Mouse (Mus musculus) lung, postnatal 0 days (tissue): Measurements from ENCODE around the gene Tbc1d1. TPM values are rescaled to one million over a fixed set of nuclear protein-coding genes. Genes with fewer than 3 reads are reported as not detected.

Source experiments
- ATAC-seq: fragments of 200-750 bp; cut with Nextera tagmentation; 2 replicates; pipeline ENCODE4 v1.8.0; 2017; ENCODE audit warnings: moderate library complexity
- DNase-seq: peaks from one replicate; pipeline ENCODE4 v3.0.0-alpha.2; 2016; ENCODE audit warnings: low spot score
- H3K27ac ChIP-seq: fragments of 300-500 bp; sonication (generic); 2 replicates; pipeline ENCODE4 v1.5.1; 2014; ENCODE audit warnings: antibody characterized with exemption, mild to moderate bottlenecking, low read length, mixed read lengths
- H3K27me3 ChIP-seq: fragments of 300-500 bp; sonication (generic); replicated peaks from 2 replicates; pipeline ENCODE4 v1.6.1; 2014; ENCODE audit warnings: low read length, mixed read lengths; ENCODE audit not compliant: insufficient read depth
- H3K36me3 ChIP-seq: fragments of 300-500 bp; sonication (generic); 2 replicates; pipeline ENCODE4 v1.6.1; 2014; ENCODE audit warnings: low read length, mixed read lengths; ENCODE audit not compliant: insufficient read depth
- H3K4me1 ChIP-seq: fragments of 300-500 bp; sonication (generic); 2 replicates; pipeline ENCODE4 v1.6.1; 2014; ENCODE audit warnings: antibody characterized with exemption, low read depth, low read length, mixed read lengths; ENCODE audit not compliant: insufficient read depth
- H3K4me2 ChIP-seq: fragments of 300-500 bp; sonication (generic); replicated peaks from 2 replicates; pipeline ENCODE4 v1.6.1; 2014; ENCODE audit warnings: low read depth, mild to moderate bottlenecking, low read length, moderate library complexity, mixed read lengths
- H3K4me3 ChIP-seq: fragments of 300-500 bp; sonication (generic); 2 replicates; pipeline ENCODE4 v1.5.1; 2014; ENCODE audit warnings: low read depth, low read length
- H3K9ac ChIP-seq: fragments of 300-500 bp; sonication (generic); replicated peaks from 2 replicates; pipeline ENCODE4 v1.6.1; 2014; ENCODE audit warnings: low read depth, mild to moderate bottlenecking
- H3K9me3 ChIP-seq: fragments of 300-500 bp; sonication (generic); 2 replicates; pipeline ENCODE4 v1.6.1; 2016; ENCODE audit warnings: low read length, mixed read lengths
- CTCF ChIP-seq: IDR thresholded peaks from 2 replicates; pipeline ENCODE4 v1.5.1; 2016; ENCODE audit warnings: antibody characterized with exemption, mild to moderate bottlenecking
- EP300 ChIP-seq: IDR thresholded peaks from 2 replicates; pipeline ENCODE4 v1.6.1; 2016; ENCODE audit warnings: antibody characterized with exemption, mild to moderate bottlenecking, control low read depth
- WGBS: fragments of 180-500 bp; shearing (Covaris S2); extraction: QIAGEN DNeasy Blood & Tissue Kit; methylation state at CpG from one replicate; pipeline ENCODE4 v1.1.7; 2014; 5-methylcytosine and 5-hydroxymethylcytosine counted together
- polyA plus RNA-seq: library from polyadenylated mRNA; unstranded; fragments of >200 nt; fragmentation: Nextera tagmentation; extraction: Ambion mirVana; gene quantifications from 2 replicates; pipeline ENCODE4 v1.2.1, GENCODE M21; 2015

Tbc1d1 gene
- polyA plus RNA-seq, 1 experiment from 2014 or later, result 15.3 TPM

DNA sequence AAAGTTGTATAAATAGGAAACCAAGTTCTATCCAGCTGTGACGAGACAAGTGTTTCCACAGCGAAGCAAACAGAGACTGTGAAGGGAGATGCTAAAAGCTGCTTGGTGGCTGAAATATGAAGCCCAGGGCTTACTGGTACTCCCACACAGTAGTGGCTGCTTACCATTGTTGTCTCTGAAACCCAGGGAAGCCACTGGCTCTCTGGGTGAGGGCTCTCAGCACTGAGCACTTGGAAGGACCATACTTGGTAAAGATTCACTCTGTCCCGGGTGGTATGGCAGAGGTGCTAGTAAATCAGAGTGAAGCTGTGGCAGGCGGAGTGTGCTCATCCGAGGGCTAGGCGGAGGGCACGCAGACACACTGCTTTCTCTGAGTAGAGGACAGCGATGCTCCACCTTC lies 131.2 kb downstream of the Tbc1d1 start:
- Histone ChIP-seq H3K9ac (no peak overlapping the region), H3K9me3 (no peaks in the 10 kb centered on the region), H3K4me2 (no peak overlapping the region), H3K4me3 (no peak overlapping the region), H3K4me1 (no peaks in the 10 kb centered on the region), H3K27ac (no peak overlapping the region), H3K36me3 (peaks cover 4% of the 10 kb centered on the region; the same call in 1 of the 2 replicates), H3K27me3 (no peaks in the 10 kb centered on the region)
- ATAC-seq (no peak), DNase-seq (no peak)
- no peak for TF ChIP-seq EP300
- TF ChIP-seq CTCF, result no peak
- 80% methylated on average over 8 of the region's 8 CpGs for WGBS

DNA sequence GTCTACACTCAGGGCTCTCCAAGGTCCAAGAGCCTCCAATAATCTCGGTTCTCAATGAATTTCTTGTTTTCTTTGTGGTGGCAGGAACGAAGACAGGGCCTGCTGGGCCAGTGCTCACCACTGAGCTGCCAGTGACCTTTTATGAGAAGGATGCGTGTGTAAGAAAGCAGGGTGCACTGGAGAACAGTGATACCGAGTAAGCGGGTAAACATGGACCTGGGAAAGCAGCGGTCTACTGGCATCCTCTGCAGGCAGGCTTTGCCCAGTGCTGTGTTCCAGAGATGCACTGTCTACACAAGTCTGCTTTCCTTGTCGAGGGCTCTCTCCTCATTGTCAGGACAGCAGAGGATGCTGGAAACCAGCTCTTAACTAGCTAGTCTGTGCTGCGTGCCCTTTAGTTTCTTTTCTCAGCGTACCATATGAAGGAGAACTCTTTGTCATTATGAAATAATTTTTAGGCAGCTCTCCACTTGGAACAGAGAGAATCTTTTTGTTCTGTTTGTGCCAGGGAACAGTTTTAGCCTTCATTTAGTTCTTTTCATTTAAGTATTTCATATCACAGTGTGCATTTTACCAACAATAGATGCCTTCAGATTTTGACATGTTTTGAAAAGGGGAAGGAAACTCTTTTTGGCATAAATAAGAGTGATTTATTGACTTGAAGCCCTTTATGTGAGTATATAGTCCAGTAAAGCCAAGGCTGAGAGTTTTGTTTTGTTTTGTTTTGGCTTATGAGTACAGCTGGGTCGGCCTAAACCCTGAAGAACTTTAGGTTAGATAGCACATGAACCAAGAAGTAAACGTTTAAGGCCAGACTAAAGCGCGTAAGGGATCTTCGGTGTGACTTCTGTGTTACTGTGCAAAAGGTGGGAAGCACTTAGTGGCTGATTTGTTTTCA lies 132.2 kb downstream of the Tbc1d1 start:
- ATAC-seq, result no peak

DNA sequence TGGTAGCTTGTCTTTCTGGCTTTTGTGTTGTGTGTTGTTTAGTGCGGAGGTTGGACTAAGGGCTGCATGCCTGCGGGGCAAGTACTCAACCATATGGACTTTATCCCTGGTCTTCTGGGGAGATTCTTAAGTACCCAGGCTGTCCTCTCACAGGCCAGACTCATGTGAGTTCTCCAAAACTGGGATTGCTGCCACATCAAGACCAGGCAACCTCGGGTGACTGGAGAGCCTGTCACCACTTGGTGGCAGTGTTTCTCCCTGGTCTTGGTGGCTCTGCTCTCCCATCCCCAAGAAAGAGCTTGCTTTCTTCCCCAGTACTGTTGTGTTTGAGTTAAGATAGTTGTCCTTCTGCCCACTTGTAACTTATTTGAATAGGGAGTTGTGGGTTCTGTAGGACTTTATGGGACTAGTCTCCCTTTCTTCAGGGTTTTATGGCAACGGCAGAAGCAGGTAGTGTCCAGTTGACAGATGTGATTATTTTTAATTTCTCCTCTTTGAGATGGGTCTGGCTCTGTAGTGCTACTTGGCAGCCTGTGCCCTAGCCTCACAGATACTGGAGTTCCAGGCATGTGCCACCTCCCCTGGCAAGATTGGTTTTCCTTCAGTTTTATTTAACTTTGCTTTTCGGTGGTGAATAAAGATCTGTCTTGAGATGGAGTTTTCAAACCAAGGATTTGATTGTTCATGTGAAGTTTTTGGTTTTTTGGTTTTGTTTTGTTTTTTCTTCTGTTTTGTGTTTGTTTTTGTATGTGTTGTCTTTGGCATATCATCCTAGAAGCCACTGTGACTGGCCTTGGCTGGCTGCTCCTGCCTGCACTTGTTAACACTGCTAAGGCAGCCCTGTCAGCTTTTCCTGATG lies 133.3 kb downstream of the Tbc1d1 start:
- 41% methylated on average over 5 of the region's 5 CpGs for WGBS
- H3K27me3 ChIP-seq, result no peaks in the 10 kb centered on the region
- peak; percentile 93 for DNase-seq
- no peak overlapping the region for H3K4me3 ChIP-seq
- H3K9me3 ChIP-seq, result no peaks in the 10 kb centered on the region
- peak; percentile 78 for ATAC-seq
- TF ChIP-seq CTCF (peak; percentile 93), EP300 (no peak)
- H3K4me1 ChIP-seq, result no peaks in the 10 kb centered on the region
- no peak overlapping the region for H3K9ac ChIP-seq
- H3K4me2 ChIP-seq, result no peak overlapping the region
- H3K36me3 ChIP-seq, result 0 out of 2 replicates have a peak, but pooled peaks cover 3% of the 10 kb centered on the region
- 0 out of 2 replicates have a peak overlapping the region, but pooled peaks have one; percentile 15 for H3K27ac ChIP-seq

More for the DNA sequence above, 132.2 kb downstream of the Tbc1d1 start:
- H3K9ac ChIP-seq, result no peak overlapping the region
- peak; percentile 36 for DNase-seq
- no peaks in the 10 kb centered on the region for H3K4me1 ChIP-seq
- TF ChIP-seq EP300, result no peak
- no peak for TF ChIP-seq CTCF
- H3K4me2 ChIP-seq, result no peak overlapping the region
- H3K9me3 ChIP-seq, result no peaks in the 10 kb centered on the region
- no peak overlapping the region for H3K4me3 ChIP-seq
- 0 out of 2 replicates have a peak overlapping the region, but pooled peaks have one; percentile 15 for H3K27ac ChIP-seq
- no peaks in the 10 kb centered on the region for H3K27me3 ChIP-seq
- WGBS, result 71% methylated on average over 14 of the region's 14 CpGs
- H3K36me3 ChIP-seq, result 0 out of 2 replicates have a peak, but pooled peaks cover 3% of the 10 kb centered on the region

- no peak for ATAC-seq
- no peaks in the 10 kb centered on the region for H3K9me3 ChIP-seq
- no peak overlapping the region for H3K4me3 ChIP-seq
- no peak for DNase-seq
- no peak for TF ChIP-seq EP300
- TF ChIP-seq CTCF, result no peak
- H3K4me1 ChIP-seq, result no peaks in the 10 kb centered on the region
- WGBS, result 42% methylated on average over 4 of the region's 4 CpGs
- no peak overlapping the region for H3K27ac ChIP-seq
- H3K4me2 ChIP-seq, result no peak overlapping the region
- no peak overlapping the region for H3K9ac ChIP-seq
- H3K36me3 ChIP-seq, result 0 out of 2 replicates have a peak, but pooled peaks cover 3% of the 10 kb centered on the region
- no peaks in the 10 kb centered on the region for H3K27me3 ChIP-seq
Observed at GRCm38 (mm10) chr5:64290061-64290345, 133.9 kb downstream of the Tbc1d1 start.

- Histone ChIP-seq H3K9ac (no peak overlapping the region), H3K9me3 (no peaks in the 10 kb centered on the region), H3K27ac (no peak overlapping the region), H3K4me2 (no peak overlapping the region), H3K4me1 (no peaks in the 10 kb centered on the region), H3K36me3 (no peaks in the 10 kb centered on the region), H3K4me3 (no peak overlapping the region), H3K27me3 (no peaks in the 10 kb centered on the region)
- DNase-seq, result peak; percentile 68
- ATAC-seq, result peak; percentile 59
- TF ChIP-seq CTCF (no peak), EP300 (no peak)
- WGBS, result 51% methylated on average over 5 of the region's 5 CpGs
Observed at GRCm38 (mm10) chr5:64291657-64292056, 135.6 kb downstream of the Tbc1d1 start.

- H3K27ac ChIP-seq, result no peak overlapping the region
- TF ChIP-seq CTCF, result no peak
- TF ChIP-seq EP300, result no peak
- ATAC-seq (no peak), DNase-seq (no peak)
- H3K36me3 ChIP-seq, result no peaks in the 10 kb centered on the region
- no peak overlapping the region for H3K4me3 ChIP-seq
- 0 out of 2 replicates have a peak, but pooled peaks cover 2% of the 10 kb centered on the region for H3K4me1 ChIP-seq
- H3K9ac ChIP-seq, result no peak overlapping the region
- no peaks in the 10 kb centered on the region for H3K27me3 ChIP-seq
- no peaks in the 10 kb centered on the region for H3K9me3 ChIP-seq
- no peak overlapping the region for H3K4me2 ChIP-seq
Observed at GRCm38 (mm10) chr5:64295621-64296020, 139.5 kb downstream of the Tbc1d1 start.
